Mouse (Mus musculus): ENCODE results near the gene Adora2b. TPM values are rescaled to one million over a fixed set of nuclear protein-coding genes. Genes with fewer than 3 reads are reported as not detected.

Adora2b gene
- total and polyA plus RNA-seq, 3 experiments: 2.2 to 3.2 TPM; not detected in 1

DNA sequence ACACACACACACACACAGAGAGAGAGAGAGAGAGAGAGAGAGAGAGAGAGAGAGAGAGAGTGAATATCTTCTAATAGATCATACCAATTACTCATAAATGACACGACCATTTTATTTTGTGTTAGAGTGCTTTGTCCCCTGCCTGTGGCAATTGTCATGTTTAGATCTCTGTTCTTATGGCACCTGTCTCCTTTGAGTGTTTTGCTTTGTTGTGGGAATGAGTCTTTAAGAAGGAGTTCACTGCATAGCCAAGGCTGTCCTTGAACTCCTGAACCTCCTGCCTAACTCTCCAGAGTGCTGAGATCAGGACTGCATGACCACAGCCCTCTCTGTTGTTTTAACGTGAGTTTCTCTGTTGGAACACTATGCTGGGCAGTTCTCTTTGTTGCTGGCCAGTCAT is 33.7 kb upstream of the Adora2b start:
- Histone ChIP-seq H3K4me1 (ENCODE audit: control insufficient read depth in 1 of 2, insufficient read depth in 2 of 2, low read length in 2 of 2) (peaks cover 0 to 3% of the 10 kb centered on the region in 2 experiments; a peak in 2 of 4 replicates), H3K36me3 (ENCODE audit: control insufficient read depth in 1 of 2, insufficient read depth in 2 of 2, low read length in 2 of 2) (no peaks in the 10 kb centered on the region)
- no peak for DNase-seq (ENCODE audit: low read depth, low spot score)

GRCm38 (mm10) chr11:62217751-62218150 is 31.0 kb upstream of the Adora2b start:
- H3K9ac ChIP-seq (ENCODE audit: control insufficient read depth, low read depth, low read length, poor library complexity, severe bottlenecking): no peak overlapping the region
- no peak for TF ChIP-seq TCF12 (IDR thresholded peaks at IDR 0.05; ENCODE audit: low read depth, low read length)
- H3K4me1 ChIP-seq (ENCODE audit: control insufficient read depth in 1 of 2, insufficient read depth in 2 of 2, low read length in 2 of 2): peaks cover 0 to 3% of the 10 kb centered on the region in 2 experiments; a peak in 2 of 4 replicates
- H3K36me3 ChIP-seq (ENCODE audit: control insufficient read depth in 1 of 2, insufficient read depth in 2 of 2, low read length in 2 of 2): no peaks in the 10 kb centered on the region
- no peak overlapping the region for H3K27ac ChIP-seq (ENCODE audit: control insufficient read depth, low read depth, low read length)
- no peaks in the 10 kb centered on the region for H3K27me3 ChIP-seq (ENCODE audit: control insufficient read depth in 1 of 2, insufficient read depth in 2 of 2, low read length in 2 of 2)
- no peaks in the 10 kb centered on the region for H3K79me2 ChIP-seq (ENCODE audit: control insufficient read depth, insufficient read depth, low read length, poor library complexity)
- H3K4me3 ChIP-seq (ENCODE audit: control insufficient read depth in 1 of 2, insufficient read depth in 1 of 2, low read depth in 2 of 2, low read length in 2 of 2): no peak overlapping the region
- no peak for DNase-seq (ENCODE audit: low read depth, low spot score)
- H3K9me3 ChIP-seq (replicated peaks; ENCODE audit: insufficient read depth, low read length): no peaks in the 10 kb centered on the region

More for the DNA sequence above, 33.7 kb upstream of the Adora2b start:
- Histone ChIP-seq H3K4me3 (ENCODE audit: control insufficient read depth in 1 of 2, insufficient read depth in 1 of 2, low read depth in 2 of 2, low read length in 2 of 2) (no peak overlapping the region), H3K27ac (ENCODE audit: control insufficient read depth, low read depth, low read length) (no peak overlapping the region), H3K9ac (ENCODE audit: control insufficient read depth, low read depth, low read length, poor library complexity, severe bottlenecking) (no peak overlapping the region), H3K27me3 (ENCODE audit: control insufficient read depth in 1 of 2, insufficient read depth in 2 of 2, low read length in 2 of 2) (no peaks in the 10 kb centered on the region), H3K79me2 (ENCODE audit: control insufficient read depth, insufficient read depth, low read length, poor library complexity) (no peaks in the 10 kb centered on the region), H3K9me3 (replicated peaks; ENCODE audit: insufficient read depth, low read length) (no peaks in the 10 kb centered on the region)
- TF ChIP-seq TCF12 (IDR thresholded peaks at IDR 0.05; ENCODE audit: low read depth, low read length) (no peak), TBP (IDR thresholded peaks at IDR 0.05; ENCODE audit: low read depth, low read length) (no peak), ZKSCAN1 (IDR thresholded peaks at IDR 0.05; ENCODE audit: low read depth, low read length) (no peak), ZNF384 (IDR thresholded peaks at IDR 0.05; ENCODE audit: low read depth, low read length) (no peak), RAD21 (IDR thresholded peaks at IDR 0.05; ENCODE audit: low read depth, low read length) (no peak), POLR2AphosphoS2 (IDR thresholded peaks at IDR 0.05; ENCODE audit: low read length) (no peak), POLR2AphosphoS5 (IDR thresholded peaks at IDR 0.05; ENCODE audit: borderline replicate concordance, low read depth, low read length) (no peak)

- 0 out of 4 replicates have a peak, but pooled peaks cover 0 to 2% of the 10 kb centered on the region in 2 experiments for H3K36me3 ChIP-seq (ENCODE audit: control insufficient read depth in 1 of 2, insufficient read depth in 2 of 2, low read length in 2 of 2)
- no peak overlapping the region for H3K4me3 ChIP-seq (ENCODE audit: control insufficient read depth in 1 of 2, insufficient read depth in 1 of 2, low read depth in 2 of 2, low read length in 2 of 2)
- no peak overlapping the region for H3K27ac ChIP-seq (ENCODE audit: control insufficient read depth, low read depth, low read length)
These were observed 27.9 kb upstream of the Adora2b start for GRCm38 (mm10) chr11:62220756-62221510.

More at GRCm38 (mm10) chr11:62220756-62221510, 27.9 kb upstream of the Adora2b start:
- Histone ChIP-seq H3K79me2 (ENCODE audit: control insufficient read depth, insufficient read depth, low read length, poor library complexity) (no peaks in the 10 kb centered on the region), H3K9me3 (replicated peaks; ENCODE audit: insufficient read depth, low read length) (no peaks in the 10 kb centered on the region), H3K27me3 (ENCODE audit: control insufficient read depth in 1 of 2, insufficient read depth in 2 of 2, low read length in 2 of 2) (no peaks in the 10 kb centered on the region), H3K9ac (ENCODE audit: control insufficient read depth, low read depth, low read length, poor library complexity, severe bottlenecking) (no peak overlapping the region), H3K4me1 (ENCODE audit: control insufficient read depth in 1 of 2, insufficient read depth in 2 of 2, low read length in 2 of 2) (peaks cover 0 to 12% of the 10 kb centered on the region in 2 experiments; a peak in 2 of 4 replicates)
- no peak for TF ChIP-seq MXI1 (IDR thresholded peaks at IDR 0.05; ENCODE audit: low read depth, low read length)
- TF ChIP-seq UBTF (IDR thresholded peaks at IDR 0.05; ENCODE audit: borderline replicate concordance, insufficient read depth, low read depth, low read length): no peak
- TF ChIP-seq TCF12 (IDR thresholded peaks at IDR 0.05; ENCODE audit: low read depth, low read length): no peak
- TF ChIP-seq USF1 (IDR thresholded peaks at IDR 0.05; ENCODE audit: low read depth, low read length): no peak
- TF ChIP-seq MYB (IDR thresholded peaks at IDR 0.05; ENCODE audit: low read depth, low read length): no peak
- DNase-seq (ENCODE audit: low read depth, low spot score): no peak
